Mouse (Mus musculus) stomach, embryonic 14.5 days (tissue): ENCODE measurements around the gene Tradd. TPM values are rescaled to one million over a fixed set of nuclear protein-coding genes. Genes with fewer than 3 reads are reported as not detected.

Experiments used
- ATAC-seq: fragments of 200-750 bp; cut with Nextera tagmentation; 2 replicates; pipeline ENCODE4 v1.8.0; 2017; ENCODE audit warnings: low read depth, moderate TSS enrichment; ENCODE audit not compliant: insufficient number of reproducible peaks, insufficient read depth, low FRiP score
- H3K27ac ChIP-seq: fragments of 300-500 bp; sonication (generic); 2 replicates; pipeline ENCODE4 v1.5.1; 2014; ENCODE audit warnings: mild to moderate bottlenecking, low read length, moderate library complexity, mixed read lengths
- H3K27me3 ChIP-seq: fragments of 300-500 bp; sonication (generic); 2 replicates; pipeline ENCODE4 v1.6.1; 2014; ENCODE audit warnings: low read length, control low read depth, mixed read lengths; ENCODE audit not compliant: control insufficient read depth, insufficient read depth
- H3K36me3 ChIP-seq: fragments of 300-500 bp; sonication (generic); 2 replicates; pipeline ENCODE4 v1.6.1; 2014; ENCODE audit warnings: mild to moderate bottlenecking, control low read depth, low read length, moderate library complexity, mixed read lengths; ENCODE audit not compliant: control insufficient read depth, insufficient read depth
- H3K4me1 ChIP-seq: fragments of 300-500 bp; sonication (generic); 2 replicates; pipeline ENCODE4 v1.6.1; 2014; ENCODE audit warnings: low read length, control low read depth, mixed read lengths; ENCODE audit not compliant: control insufficient read depth, insufficient read depth
- H3K4me2 ChIP-seq: fragments of 300-500 bp; sonication (generic); replicated peaks from 2 replicates; pipeline ENCODE4 v1.6.1; 2014; ENCODE audit warnings: low read depth, low read length, control low read depth
- H3K4me3 ChIP-seq: fragments of 300-500 bp; sonication (generic); 2 replicates; pipeline ENCODE4 v1.5.1; 2014; ENCODE audit warnings: low read depth, low read length, control low read depth
- H3K9ac ChIP-seq: fragments of 300-500 bp; sonication (generic); replicated peaks from 2 replicates; pipeline ENCODE4 v1.6.1; 2014; ENCODE audit warnings: low read depth, mild to moderate bottlenecking, control low read depth, low read length, moderate library complexity, mixed read lengths
- H3K9me3 ChIP-seq: fragments of 300-500 bp; sonication (generic); 2 replicates; pipeline ENCODE4 v1.6.1; 2016; ENCODE audit warnings: low read depth, low read length, control low read depth; ENCODE audit not compliant: control insufficient read depth
- WGBS: fragments of 180-500 bp; shearing (Covaris S2); extraction: QIAGEN DNeasy Blood & Tissue Kit; methylation state at CpG from one replicate; pipeline ENCODE4 v1.1.7; 2014; 5-methylcytosine and 5-hydroxymethylcytosine counted together
- polyA plus RNA-seq: library from polyadenylated mRNA; unstranded; fragments of >200 nt; fragmentation: Nextera tagmentation; extraction: Ambion mirVana; gene quantifications from 2 replicates; pipeline ENCODE4 v1.2.1, GENCODE M21; 2014

Tradd gene
- polyA plus RNA-seq, 1 experiment from 2014 or later: 21.7 TPM

- Histone ChIP-seq H3K4me1 (no peaks in the 10 kb centered on the region), H3K4me3 (no peak overlapping the region)
- ATAC-seq: peak; percentile 71
Observed at GRCm38 (mm10) chr8:105283074-105283473, 18.7 kb upstream of the Tradd start.

DNA sequence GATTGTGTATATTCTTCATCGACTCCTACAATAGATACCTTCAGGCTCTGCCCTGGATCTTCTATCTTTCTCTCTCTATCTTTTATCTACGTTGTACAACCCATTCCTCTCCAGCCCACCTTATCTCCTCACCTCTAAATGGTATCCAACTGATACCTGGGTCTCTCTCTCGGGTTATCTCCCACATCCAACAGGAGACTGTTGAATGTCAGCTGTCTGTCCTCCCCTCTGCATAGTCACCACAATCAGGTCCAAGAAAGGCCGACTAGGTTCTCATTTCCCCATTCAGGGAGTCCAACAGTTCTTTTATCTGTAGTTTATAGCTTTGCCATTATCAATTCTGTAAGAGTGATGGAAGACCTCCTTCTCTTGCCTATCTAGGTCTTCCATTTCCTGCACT, 17.8 kb upstream of the Tradd start:
- WGBS: 85% methylated on average over 4 of the region's 4 CpGs
- no peak overlapping the region for H3K27ac ChIP-seq

More at GRCm38 (mm10) chr8:105283074-105283473, 18.7 kb upstream of the Tradd start:
- Histone ChIP-seq H3K9me3 (no peaks in the 10 kb centered on the region), H3K9ac (no peak overlapping the region), H3K27me3 (peaks cover 12% of the 10 kb centered on the region; the same call in 1 of the 2 replicates), H3K4me2 (no peak overlapping the region), H3K36me3 (peaks cover 4% of the 10 kb centered on the region; the same call in 1 of the 2 replicates), H3K27ac (no peak overlapping the region)
- WGBS: 30% methylated on average over 23 of the region's 23 CpGs

GRCm38 (mm10) chr8:105281821-105282220, 17.4 kb upstream of the Tradd start:
- 76% methylated on average over 12 of the region's 12 CpGs for WGBS

More for the DNA sequence above, 17.8 kb upstream of the Tradd start:
- peaks cover 4% of the 10 kb centered on the region; the same call in 1 of the 2 replicates for H3K36me3 ChIP-seq
- no peak overlapping the region for H3K4me3 ChIP-seq
- H3K9me3 ChIP-seq: no peaks in the 10 kb centered on the region
- H3K4me2 ChIP-seq: no peak overlapping the region
- no peaks in the 10 kb centered on the region for H3K4me1 ChIP-seq
- ATAC-seq: no peak
- peaks cover 21% of the 10 kb centered on the region for H3K27me3 ChIP-seq
- no peak overlapping the region for H3K9ac ChIP-seq

GRCm38 (mm10) chr8:105280567-105280966, 16.2 kb upstream of the Tradd start:
- Histone ChIP-seq H3K27me3 (peaks cover 32% of the 10 kb centered on the region), H3K4me2 (no peak overlapping the region), H3K27ac (no peak overlapping the region), H3K4me1 (peaks cover 12% of the 10 kb centered on the region; the same call in 1 of the 2 replicates), H3K36me3 (peaks cover 4% of the 10 kb centered on the region; the same call in 1 of the 2 replicates), H3K4me3 (no peak overlapping the region), H3K9ac (no peak overlapping the region), H3K9me3 (no peaks in the 10 kb centered on the region)
- ATAC-seq: no peak
- 82% methylated on average over 3 of the region's 3 CpGs for WGBS

More at GRCm38 (mm10) chr8:105281821-105282220, 17.4 kb upstream of the Tradd start:
- Histone ChIP-seq H3K27ac (no peak overlapping the region), H3K4me3 (no peak overlapping the region), H3K9me3 (no peaks in the 10 kb centered on the region), H3K9ac (no peak overlapping the region), H3K36me3 (peaks cover 4% of the 10 kb centered on the region; the same call in 1 of the 2 replicates), H3K27me3 (peaks cover 25% of the 10 kb centered on the region), H3K4me2 (no peak overlapping the region), H3K4me1 (no peaks in the 10 kb centered on the region)
- no peak for ATAC-seq

- peak; percentile 38; the same call in 1 of the 2 replicates for ATAC-seq
- Histone ChIP-seq H3K9ac (no peak overlapping the region), H3K27me3 (peaks cover 46% of the 10 kb centered on the region), H3K4me2 (peak overlapping the region; percentile 30), H3K27ac (no peak overlapping the region), H3K4me3 (0 out of 2 replicates have a peak overlapping the region, but pooled peaks have one; percentile 0), H3K9me3 (no peaks in the 10 kb centered on the region), H3K4me1 (peaks cover 17% of the 10 kb centered on the region; the same call in 1 of the 2 replicates), H3K36me3 (no peaks in the 10 kb centered on the region)
- WGBS: 3% methylated on average over 28 of the region's 28 CpGs
Observed at GRCm38 (mm10) chr8:105278911-105279334, 14.5 kb upstream of the Tradd start.

DNA sequence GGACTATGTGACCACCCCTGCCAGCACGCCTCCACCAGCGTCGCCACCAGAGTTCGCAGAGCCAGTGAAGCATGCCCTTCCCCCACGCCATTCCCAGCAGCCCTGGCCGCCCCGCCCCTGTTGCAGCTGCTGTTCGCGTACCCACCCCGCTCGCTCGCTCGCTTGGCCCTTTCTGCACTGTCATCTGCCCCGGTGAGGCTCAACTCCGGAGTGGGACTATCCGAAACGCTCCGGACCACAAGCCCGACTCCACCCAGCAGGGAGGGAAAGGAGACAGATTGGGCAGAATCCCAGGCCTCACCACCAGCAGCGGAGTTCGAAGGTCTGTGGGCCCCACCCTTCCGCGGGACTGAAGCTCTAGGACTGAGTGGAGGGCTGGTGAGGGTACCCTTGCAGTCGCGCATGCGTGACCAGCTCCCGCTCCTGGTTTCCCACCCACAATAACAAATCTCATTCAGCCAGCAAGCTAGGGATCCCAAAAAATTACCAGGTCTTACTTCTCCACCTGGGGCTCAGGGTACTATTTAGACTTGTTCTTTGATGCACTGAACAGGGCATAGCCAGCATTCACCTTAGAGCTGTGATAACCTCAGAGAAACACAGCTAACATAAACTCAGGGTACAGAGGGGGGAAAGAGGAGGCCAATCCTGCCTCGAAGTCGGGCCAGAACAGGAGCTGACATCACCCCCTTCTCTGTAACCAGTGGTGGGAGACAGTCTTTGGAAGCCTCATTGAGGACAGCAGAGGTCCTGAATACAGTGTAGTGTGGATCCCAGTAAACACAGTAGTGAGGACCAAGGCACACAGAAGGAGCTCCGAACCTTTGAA, 12.1 kb upstream of the Tradd start:
- Histone ChIP-seq H3K4me3 (peak overlapping the region; percentile 34), H3K9me3 (no peaks in the 10 kb centered on the region), H3K4me2 (peak overlapping the region; percentile 63), H3K27ac (no peak overlapping the region), H3K9ac (peak overlapping the region; percentile 10; the same call in 1 of the 2 replicates), H3K4me1 (peaks cover 17% of the 10 kb centered on the region; the same call in 1 of the 2 replicates), H3K36me3 (no peaks in the 10 kb centered on the region), H3K27me3 (peaks cover 62% of the 10 kb centered on the region)
- 2% methylated on average over 30 of the region's 30 CpGs for WGBS
- peak; percentile 69 for ATAC-seq

DNA sequence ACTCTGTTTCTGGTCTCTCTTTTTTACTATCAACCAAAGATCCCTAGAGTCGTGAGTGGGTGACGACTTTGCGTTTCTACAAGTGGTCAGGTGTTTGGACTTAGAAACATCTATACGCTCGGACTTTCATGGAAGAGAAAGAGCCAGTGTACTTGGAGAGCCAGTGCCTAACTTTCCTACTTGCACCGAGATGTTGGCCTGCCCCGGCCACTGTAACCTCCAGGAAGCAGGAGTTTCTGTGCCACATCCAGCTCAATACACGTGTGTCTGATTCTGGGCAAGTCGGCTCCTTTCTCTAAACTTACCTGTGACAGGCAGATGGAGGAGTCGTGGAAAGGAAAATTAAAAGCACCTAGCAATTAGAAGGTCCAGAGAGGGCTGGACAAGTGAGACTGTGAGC, 11.4 kb upstream of the Tradd start, which contains the start of gene Nol3:
Gene Nol3 (plus strand): TSS at position 301 of the 400 bp plus-strand sequence.
- ATAC-seq: no peak
- Histone ChIP-seq H3K9me3 (no peaks in the 10 kb centered on the region), H3K4me1 (peaks cover 17% of the 10 kb centered on the region; the same call in 1 of the 2 replicates), H3K27me3 (peaks cover 67% of the 10 kb centered on the region), H3K9ac (peak within 1 kb of the TSS; percentile 21; the same call in 1 of the 2 replicates), H3K4me2 (peak within 1 kb of the TSS; percentile 63), H3K4me3 (peak within 1 kb of the TSS; percentile 34), H3K36me3 (no peaks in the 10 kb centered on the region), H3K27ac (no peak within 1 kb of the TSS)
- 8% methylated on average over 10 of the region's 10 CpGs for WGBS

DNA sequence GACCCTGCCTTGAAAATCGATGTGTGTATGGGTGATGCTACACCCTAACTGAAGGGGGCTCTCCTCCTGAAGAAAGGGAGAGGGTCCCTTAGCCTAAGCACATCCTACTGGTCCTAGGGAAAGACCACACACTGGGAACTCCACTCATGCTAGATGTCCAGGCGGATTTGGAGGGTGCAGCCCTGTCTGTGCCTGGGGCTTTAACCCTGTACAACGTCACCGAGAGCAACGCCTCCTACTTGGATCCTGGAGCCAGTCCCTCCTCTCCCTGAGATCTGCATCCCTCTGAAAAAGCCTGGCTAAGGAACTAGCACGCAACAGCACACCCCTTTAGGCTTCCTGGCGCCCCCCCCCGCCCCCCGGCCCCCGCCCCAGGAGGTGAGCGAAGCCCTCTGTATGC, 11.0 kb upstream of the Tradd start:
- ATAC-seq: no peak
- H3K9me3 ChIP-seq: no peaks in the 10 kb centered on the region
- 10% methylated on average over 11 of the region's 11 CpGs for WGBS

More for the DNA sequence above, 11.0 kb upstream of the Tradd start:
- Histone ChIP-seq H3K27me3 (peaks cover 71% of the 10 kb centered on the region), H3K4me1 (peaks cover 17% of the 10 kb centered on the region; the same call in 1 of the 2 replicates), H3K9ac (0 out of 2 replicates have a peak overlapping the region, but pooled peaks have one; percentile 21), H3K27ac (no peak overlapping the region), H3K4me2 (peak overlapping the region; percentile 63), H3K36me3 (no peaks in the 10 kb centered on the region), H3K4me3 (0 out of 2 replicates have a peak overlapping the region, but pooled peaks have one; percentile 34)
